Mouse (Mus musculus) heart, embryonic 10.5 days (tissue): ENCODE measurements around the gene Hbs1l. TPM values are rescaled to one million over a fixed set of nuclear protein-coding genes. Genes with fewer than 3 reads are reported as not detected.

Experiments
- DNase-seq: peaks from one replicate; pipeline ENCODE4 v3.0.0-alpha.2; 2017; ENCODE audit warnings: low spot score
- H3K27ac ChIP-seq: fragments of 300-500 bp; sonication (generic); 2 replicates; pipeline ENCODE4 v1.5.1; 2016; ENCODE audit warnings: mild to moderate bottlenecking
- H3K27me3 ChIP-seq: fragments of 300-500 bp; sonication (generic); 2 replicates; pipeline ENCODE4 v1.6.1; 2016; ENCODE audit warnings: mild to moderate bottlenecking; ENCODE audit not compliant: poor library complexity, insufficient read depth, severe bottlenecking
- H3K36me3 ChIP-seq: fragments of 300-500 bp; sonication (generic); 2 replicates; pipeline ENCODE4 v1.6.1; 2016; ENCODE audit warnings: mild to moderate bottlenecking, moderate library complexity
- H3K4me1 ChIP-seq: fragments of 300-500 bp; sonication (generic); 2 replicates; pipeline ENCODE4 v1.6.1; 2016; ENCODE audit warnings: mild to moderate bottlenecking
- H3K4me3 ChIP-seq: fragments of 300-500 bp; sonication (generic); 2 replicates; pipeline ENCODE4 v1.5.1; 2016; ENCODE audit warnings: mild to moderate bottlenecking, moderate library complexity
- H3K9me3 ChIP-seq: fragments of 300-500 bp; sonication (generic); 2 replicates; pipeline ENCODE4 v1.6.1; 2016; ENCODE audit warnings: mild to moderate bottlenecking, moderate library complexity
- WGBS: fragments of 180-500 bp; shearing (Covaris S2); methylation state at CpG from one replicate; pipeline ENCODE4 v1.1.7; 2016; 5-methylcytosine and 5-hydroxymethylcytosine counted together
- polyA plus RNA-seq: library from polyadenylated mRNA; unstranded; fragments of >200 nt; fragmentation: Nextera tagmentation; extraction: Ambion mirVana; gene quantifications from 2 replicates; pipeline ENCODE4 v1.2.1, GENCODE M21; 2016

Gene Hbs1l
- polyA plus RNA-seq, 1 experiment from 2014 or later: 95.8 TPM

- H3K9me3 ChIP-seq: no peaks in the 10 kb centered on the region
- 10% methylated on average over 2 of the region's 2 CpGs for whole genome bisulfite sequencing
- peak; percentile 70 for DNase-seq
- peaks cover 47% of the 10 kb centered on the region for H3K4me1 ChIP-seq
- H3K36me3 ChIP-seq: no peaks in the 10 kb centered on the region
- H3K27ac ChIP-seq: peak overlapping the region; percentile 77
- H3K4me3 ChIP-seq: no peak overlapping the region; the same call in 1 of the 2 replicates
- no peaks in the 10 kb centered on the region for H3K27me3 ChIP-seq
Measured at GRCm38 (mm10) chr10:21400453-21400852, 104.7 kb downstream of the Hbs1l start.

GRCm38 (mm10) chr10:21401259-21401658 is 105.5 kb downstream of the Hbs1l start:
- peak; percentile 63 for DNase-seq
- Histone ChIP-seq H3K4me1 (peaks cover 46% of the 10 kb centered on the region), H3K9me3 (no peaks in the 10 kb centered on the region), H3K36me3 (no peaks in the 10 kb centered on the region), H3K27ac (peak overlapping the region; percentile 77), H3K27me3 (no peaks in the 10 kb centered on the region), H3K4me3 (no peak overlapping the region)
- 63% methylated on average over 4 of the region's 4 CpGs for WGBS

- Histone ChIP-seq H3K4me1 (peaks cover 30% of the 10 kb centered on the region), H3K27ac (no peak overlapping the region), H3K36me3 (no peaks in the 10 kb centered on the region), H3K27me3 (no peaks in the 10 kb centered on the region), H3K4me3 (no peak overlapping the region), H3K9me3 (no peaks in the 10 kb centered on the region)
- WGBS: 82% methylated on average over 4 of the region's 4 CpGs
- DNase-seq: no peak
Measured at GRCm38 (mm10) chr10:21404822-21405221, 109.0 kb downstream of the Hbs1l start.

GRCm38 (mm10) chr10:21405707-21406534 is 110.1 kb downstream of the Hbs1l start:
- H3K27ac ChIP-seq: no peak overlapping the region; the same call in 1 of the 2 replicates
- peaks cover 19% of the 10 kb centered on the region for H3K4me1 ChIP-seq
- H3K36me3 ChIP-seq: no peaks in the 10 kb centered on the region
- no peak for DNase-seq
- H3K9me3 ChIP-seq: no peaks in the 10 kb centered on the region
- H3K27me3 ChIP-seq: no peaks in the 10 kb centered on the region
- 81% methylated on average over 11 of the region's 11 CpGs for WGBS
- H3K4me3 ChIP-seq: no peak overlapping the region

- Histone ChIP-seq H3K4me1 (peaks cover 9% of the 10 kb centered on the region), H3K36me3 (no peaks in the 10 kb centered on the region), H3K27ac (no peak overlapping the region), H3K4me3 (no peak overlapping the region), H3K9me3 (no peaks in the 10 kb centered on the region), H3K27me3 (no peaks in the 10 kb centered on the region)
- no peak for DNase-seq
- 82% methylated on average over 5 of the region's 5 CpGs for whole genome bisulfite sequencing
Measured at GRCm38 (mm10) chr10:21410711-21411110, 114.9 kb downstream of the Hbs1l start.

- H3K4me3 ChIP-seq: no peak overlapping the region
- no peak for DNase-seq
- H3K9me3 ChIP-seq: no peaks in the 10 kb centered on the region
- peaks cover 14% of the 10 kb centered on the region for H3K4me1 ChIP-seq
- H3K27ac ChIP-seq: no peak overlapping the region
- no peaks in the 10 kb centered on the region for H3K36me3 ChIP-seq
- 73% methylated on average over 6 of the region's 6 CpGs for WGBS
- no peaks in the 10 kb centered on the region for H3K27me3 ChIP-seq
Measured at GRCm38 (mm10) chr10:21411621-21412205, 115.9 kb downstream of the Hbs1l start.

- DNase-seq: peak; percentile 58
- Histone ChIP-seq H3K4me1 (peaks cover 12% of the 10 kb centered on the region), H3K9me3 (no peaks in the 10 kb centered on the region), H3K36me3 (no peaks in the 10 kb centered on the region), H3K27me3 (no peaks in the 10 kb centered on the region), H3K4me3 (no peak overlapping the region), H3K27ac (0 out of 2 replicates have a peak overlapping the region, but pooled peaks have one; percentile 42)
- 72% methylated on average over 4 of the region's 4 CpGs for WGBS
Measured at GRCm38 (mm10) chr10:21415031-21415430, 119.3 kb downstream of the Hbs1l start.

- Histone ChIP-seq H3K9me3 (no peaks in the 10 kb centered on the region), H3K27ac (peak overlapping the region; percentile 42; the same call in 1 of the 2 replicates), H3K4me1 (peaks cover 18% of the 10 kb centered on the region), H3K36me3 (no peaks in the 10 kb centered on the region), H3K27me3 (no peaks in the 10 kb centered on the region), H3K4me3 (no peak overlapping the region)
- no peak for DNase-seq
- WGBS: 82% methylated on average over 5 of the region's 5 CpGs
Measured at GRCm38 (mm10) chr10:21416184-21416583, 120.4 kb downstream of the Hbs1l start.

Other genes starting within 250 kb of the Hbs1l start
- 1.6 and 3.2 TPM in 2 replicates for gene Myb, start 135.0 kb upstream of the Hbs1l start, polyA plus RNA-seq
- gene Aldh8a1, start 81.3 kb downstream of the Hbs1l start, polyA plus RNA-seq: 0.10 and 0.19 TPM in 2 replicates